Mouse (Mus musculus): ENCODE measurements at regions not wholly inside any gene's neighbourhood (a gene's known extent, or its start where the extent isn't known, plus 50 kb on each side); places are given as distances from the start of the nearest gene placed in this dataset.

GRCm38 (mm10) chr14:68261436-68261835 is 1032.7 kb downstream of the Synb start:
- TF ChIP-seq POLR2A (IDR thresholded peaks at IDR 0.05; ENCODE audit: borderline replicate concordance, low read depth, low read length) (no peak), CTCF (IDR thresholded peaks at IDR 0.05; ENCODE audit: low read depth, low read length) (no peak)
